Mouse (Mus musculus) heart, adult 8-10 months (tissue): ENCODE measurements around the gene Krt5. TPM values are rescaled to one million over a fixed set of nuclear protein-coding genes. Genes with fewer than 3 reads are reported as not detected.

Experiments
- microRNA-seq: library from miRNA; unstranded; fragments of <30 nt; microRNA quantifications from one replicate; pipeline ENCODE4 v1.2.0, GENCODE M21; 2022
- total RNA-seq, 4 experiments: library from RNA; stranded (reverse); gene quantifications; 2 replicates each; pipeline ENCODE4 v1.2.4; 2022

Krt5 gene
- total RNA-seq, 4 experiments from 2014 or later, result 0.40 TPM; not detected in 3

Small RNAs within 50 kb of the gene (microRNA-seq; reads per million reads assigned to microRNA genes)
- gene Gm44323, result not detected
- gene Gm44342, result not detected
- gene Gm44383, result not detected

Other genes with a start within 250 kb of the Krt5 start
- gene Krt81, start 249.1 kb downstream of the Krt5 start, total RNA-seq, result not detected
- gene Krt86, start 239.4 kb downstream of the Krt5 start, total RNA-seq, result not detected
- gene Krt83, start 221.4 kb downstream of the Krt5 start, total RNA-seq, result not detected
- gene Gm49425, start 195.6 kb downstream of the Krt5 start, total RNA-seq, result not detected
- gene Krt84, start 180.1 kb downstream of the Krt5 start, total RNA-seq, result not detected
- not detected for gene Krt82, start 162.2 kb downstream of the Krt5 start, total RNA-seq
- gene Krt90, start 149.9 kb downstream of the Krt5 start, total RNA-seq, result not detected
- gene Krt75, start 139.0 kb downstream of the Krt5 start, total RNA-seq, result not detected
- gene Gm5414, start 84.7 kb downstream of the Krt5 start, total RNA-seq, result not detected
- gene Gm5478, start 65.5 kb downstream of the Krt5 start, total RNA-seq, result not detected
- gene Krt6b, start 32.6 kb downstream of the Krt5 start, total RNA-seq, result not detected
- not detected for gene Krt6a, start 18.6 kb downstream of the Krt5 start, total RNA-seq
- not detected for gene Krt71, start 30.2 kb upstream of the Krt5 start, total RNA-seq
- gene Krt72, start 73.6 kb upstream of the Krt5 start, total RNA-seq, result not detected
- gene Krt73, start 89.4 kb upstream of the Krt5 start, total RNA-seq, result not detected
- not detected for gene Krt2, start 105.3 kb upstream of the Krt5 start, total RNA-seq
- not detected for gene Krt1, start 137.9 kb upstream of the Krt5 start, total RNA-seq
- gene Krt77, start 156.8 kb upstream of the Krt5 start, total RNA-seq, result not detected
- not detected for gene Krt76, start 180.0 kb upstream of the Krt5 start, total RNA-seq
- gene Krt4, start 211.8 kb upstream of the Krt5 start, total RNA-seq, result not detected
- not detected for gene Krt79, start 227.4 kb upstream of the Krt5 start, total RNA-seq
- under 1 TPM in 1 of 4 experiments, not detected in 3; 0.06 TPM for gene Krt78, start 241.4 kb upstream of the Krt5 start, total RNA-seq